Mouse (Mus musculus): ENCODE data around the gene Mgat4b. TPM values are rescaled to one million over a fixed set of nuclear protein-coding genes. Genes with fewer than 3 reads are reported as not detected.
A peak's percentile ranks its signal among the peaks of the same experiment; 100 is the strongest.

Mgat4b gene
- polyA plus RNA-seq, 1 experiment = 123 TPM

DNA sequence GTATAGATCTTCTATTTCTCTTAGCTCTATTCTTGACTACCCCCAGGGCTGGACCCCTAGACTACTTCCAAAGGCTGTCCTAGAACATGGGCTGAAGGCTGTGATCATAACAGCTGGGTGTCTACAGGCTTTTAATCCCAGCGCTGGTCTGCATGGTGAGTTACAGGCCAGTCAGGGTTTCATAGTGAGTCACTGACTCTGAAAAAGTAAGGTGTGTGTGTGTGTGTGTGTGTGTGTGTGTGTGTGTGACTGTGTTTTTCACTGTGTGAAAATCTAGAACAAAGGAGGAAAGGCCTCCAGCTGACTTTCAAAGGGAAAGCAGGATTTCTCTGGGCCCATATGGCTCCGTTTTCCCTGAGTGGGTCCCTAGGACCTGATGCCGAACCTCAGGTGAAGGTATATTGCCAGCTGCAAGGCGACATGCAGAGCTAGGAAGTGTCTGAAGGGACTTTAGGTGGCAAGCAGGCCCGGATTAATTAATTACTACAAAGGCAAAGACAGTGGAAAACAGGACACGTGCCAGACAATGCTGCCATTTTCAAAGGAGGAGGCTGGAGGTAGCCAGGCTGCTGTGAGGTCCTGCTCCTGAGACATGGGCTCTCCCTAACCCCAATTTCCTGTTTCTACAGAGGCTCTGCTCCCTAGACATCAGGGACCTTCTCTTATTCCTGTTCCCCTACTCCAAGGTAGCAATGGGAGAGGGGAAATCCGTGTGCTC lies 12.0 kb downstream of the Mgat4b start:
- no peak for DNase-seq (ENCODE audit: low read depth, low spot score)
- WGBS = 34% methylated on average over 7 of the region's 7 CpGs

DNA sequence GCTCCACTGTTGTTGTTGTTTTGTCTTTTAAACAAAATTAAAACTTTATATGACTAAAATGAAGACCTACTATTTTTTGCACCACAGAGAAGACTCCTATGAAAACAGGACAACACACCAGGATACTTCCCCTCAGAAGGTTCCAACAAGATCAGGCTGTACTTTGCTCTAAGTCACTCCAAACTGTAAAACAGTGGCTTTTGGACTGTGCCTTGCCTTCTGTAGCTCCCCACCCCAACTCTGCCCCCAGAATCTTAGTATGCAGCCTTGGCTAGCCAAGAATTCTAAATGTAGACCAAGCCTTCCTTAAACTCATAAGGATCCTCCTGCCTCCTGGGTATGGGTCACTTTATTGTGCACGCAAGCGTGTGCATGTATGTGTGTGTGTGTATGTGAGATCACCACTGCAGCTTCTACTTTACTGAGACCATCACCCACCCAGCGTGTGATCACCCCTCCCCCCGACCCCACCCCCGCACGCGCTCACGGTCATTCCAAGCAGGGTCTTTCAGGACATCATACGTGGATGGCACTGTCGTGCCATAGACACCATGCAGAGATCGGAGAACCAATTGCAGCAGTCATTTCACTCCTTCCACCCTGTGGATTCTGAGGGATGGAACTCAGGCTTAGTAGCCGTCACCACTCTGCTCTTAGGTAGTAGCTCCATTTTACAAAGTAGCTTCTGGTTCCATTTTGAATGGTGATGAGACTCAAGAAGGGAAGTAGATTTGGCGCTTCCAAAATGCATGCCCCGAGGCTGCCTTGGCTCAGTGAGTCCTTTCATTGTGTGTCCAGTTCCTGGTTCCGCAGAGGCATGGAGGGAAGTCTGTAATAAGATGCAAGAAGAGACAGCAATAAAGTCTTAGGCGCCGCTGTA lies 13.3 kb downstream of the Mgat4b start:
- 3% methylated on average over 17 of the region's 17 CpGs for WGBS
- no peak for DNase-seq (ENCODE audit: low read depth, low spot score)

GRCm38 (mm10) chr11:50224671-50225530 lies 14.2 kb downstream of the Mgat4b start:
- under 1% methylated on average over 64 of the region's 70 CpGs for WGBS
- DNase-seq (ENCODE audit: low read depth, low spot score) = no peak

GRCm38 (mm10) chr11:50225611-50226378 lies 15.1 kb downstream of the Mgat4b start:
- DNase-seq (ENCODE audit: low read depth, low spot score) = no peak
- WGBS = 1% methylated on average over 34 of the region's 34 CpGs

GRCm38 (mm10) chr11:50226406-50226805 lies 15.7 kb downstream of the Mgat4b start:
- DNase-seq (ENCODE audit: low read depth, low spot score) = no peak
- 20% methylated on average over 2 of the region's 2 CpGs for WGBS

DNA sequence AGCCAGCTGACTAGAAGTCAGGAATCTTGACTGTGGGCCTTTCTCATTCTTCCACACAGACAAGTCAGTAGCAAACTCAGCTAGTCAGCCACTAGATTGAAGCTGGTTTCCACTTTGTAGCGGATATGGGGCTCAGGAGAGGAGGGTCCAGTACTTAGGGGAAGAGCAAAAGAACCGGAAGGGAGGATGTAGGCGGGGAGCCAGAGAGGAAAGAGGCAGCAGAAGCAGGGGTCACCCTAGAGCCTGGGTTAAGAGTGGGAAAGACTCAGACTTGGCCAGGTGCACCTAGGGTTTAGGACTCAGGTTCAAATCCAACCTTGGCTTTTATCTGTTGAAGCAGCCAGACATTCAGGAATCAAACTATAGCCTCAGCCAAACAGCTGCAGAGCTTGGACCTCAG lies 16.5 kb downstream of the Mgat4b start:
- 30% methylated on average over 3 of the region's 3 CpGs for WGBS
- no peak for DNase-seq (ENCODE audit: low read depth, low spot score)

DNA sequence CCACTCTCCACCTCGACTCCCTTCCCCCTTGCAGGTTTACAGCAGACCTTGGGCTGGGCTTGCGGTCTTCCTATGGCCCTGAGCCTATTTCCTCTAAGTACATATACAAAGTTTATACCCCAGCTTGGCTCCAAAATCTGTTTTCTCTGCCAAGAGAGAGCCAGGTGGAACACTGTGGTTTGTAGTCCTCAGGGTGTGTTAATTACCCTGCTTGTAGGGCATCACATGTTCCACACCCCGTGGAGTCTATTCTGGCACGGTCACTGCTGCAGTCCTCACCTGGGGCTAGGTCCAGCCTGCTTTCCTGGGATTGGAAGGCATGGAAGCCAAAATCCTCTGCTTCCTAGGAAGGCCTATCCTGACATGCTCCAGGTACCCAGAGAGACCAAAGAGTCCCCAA lies 17.0 kb downstream of the Mgat4b start:
- WGBS = 37% methylated on average over 4 of the region's 4 CpGs
- peak; percentile 98 for DNase-seq (ENCODE audit: low read depth, low spot score)

- DNase-seq (ENCODE audit: low read depth, low spot score) = no peak
- WGBS = 29% methylated on average over 3 of the region's 3 CpGs
These were observed 18.1 kb downstream of the Mgat4b start for GRCm38 (mm10) chr11:50228772-50229171.

- no peak for DNase-seq (ENCODE audit: low read depth, low spot score)
- WGBS = 27% methylated on average over 7 of the region's 7 CpGs
These were observed 18.7 kb downstream of the Mgat4b start for GRCm38 (mm10) chr11:50229252-50229910.

- no peak for DNase-seq (ENCODE audit: low read depth, low spot score)
- WGBS = 27% methylated on average over 45 of the region's 45 CpGs
These were observed 20.0 kb downstream of the Mgat4b start for GRCm38 (mm10) chr11:50230481-50231304.

GRCm38 (mm10) chr11:50231411-50231810 lies 20.7 kb downstream of the Mgat4b start:
- DNase-seq (ENCODE audit: low read depth, low spot score) = no peak
- 22% methylated on average over 8 of the region's 8 CpGs for WGBS

- 94% methylated on average over 13 of the region's 13 CpGs for WGBS
- no peak for DNase-seq (ENCODE audit: low read depth, low spot score)
These were observed 22.3 kb downstream of the Mgat4b start for GRCm38 (mm10) chr11:50233022-50233421.

DNA sequence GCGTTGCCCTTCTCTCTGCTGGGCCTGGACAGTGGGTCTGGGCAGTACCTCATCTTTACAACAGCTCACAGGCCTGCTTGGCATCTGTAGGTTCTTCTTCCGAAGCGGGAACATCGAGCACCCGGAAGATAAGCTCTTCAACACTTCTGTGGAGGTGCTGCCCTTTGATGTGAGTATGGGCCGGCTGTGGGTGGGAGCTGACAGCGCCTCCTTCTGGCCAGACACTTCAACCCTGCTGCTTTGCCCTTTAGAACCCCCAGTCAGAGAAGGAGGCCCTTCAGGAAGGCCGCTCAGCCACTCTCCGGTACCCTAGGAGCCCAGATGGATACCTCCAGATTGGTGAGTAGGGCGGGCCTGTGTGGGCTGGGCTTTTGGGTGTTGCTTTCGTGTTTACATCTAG lies 23.3 kb downstream of the Mgat4b start:
- DNase-seq (ENCODE audit: low read depth, low spot score) = no peak
- 89% methylated on average over 11 of the region's 11 CpGs for WGBS

DNA sequence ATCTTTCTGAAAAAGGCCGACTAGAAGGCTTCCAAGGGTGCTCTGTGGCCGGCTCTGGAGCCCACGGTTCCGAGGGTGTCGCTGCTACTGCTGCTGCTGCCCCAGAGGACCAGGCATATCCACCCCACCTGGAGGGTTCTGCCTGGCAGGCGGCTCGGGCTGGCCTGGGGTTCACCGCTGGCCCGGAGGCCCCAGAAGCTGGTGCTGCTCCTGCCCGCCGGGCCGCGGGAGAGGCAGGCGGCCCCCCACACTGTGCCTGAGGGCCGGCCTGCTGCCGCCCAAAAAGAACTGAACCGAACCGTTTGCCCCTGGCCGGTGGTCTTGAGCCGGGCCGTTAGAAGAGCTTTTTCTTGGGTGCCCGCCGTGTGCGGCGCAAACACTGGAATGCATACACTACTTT lies 23.9 kb downstream of the Mgat4b start:
- DNase-seq (ENCODE audit: low read depth, low spot score) = no peak
- 97% methylated on average over 25 of the region's 25 CpGs for WGBS

DNA sequence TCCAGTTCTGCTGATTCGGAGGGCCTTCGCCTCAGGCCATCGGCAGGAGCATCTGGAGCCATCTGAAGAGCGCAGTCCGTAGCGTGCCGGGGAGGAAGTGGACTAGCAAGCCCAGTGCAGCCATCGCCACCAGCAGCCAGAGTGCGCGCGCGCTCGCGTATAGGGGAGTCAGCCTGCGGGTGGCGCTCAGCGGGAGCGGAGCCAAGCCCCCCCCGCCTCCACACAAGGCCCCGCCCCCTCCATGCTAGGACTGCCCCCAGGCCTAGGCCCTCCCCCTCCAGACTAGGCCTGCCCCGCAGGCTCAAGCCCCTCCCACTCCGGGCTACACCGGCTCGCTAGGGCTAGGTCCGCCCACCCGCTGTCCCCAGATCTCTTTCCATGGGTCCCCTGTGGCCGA lies 25.8 kb downstream of the Mgat4b start:
- under 1% methylated on average over 27 of the region's 27 CpGs for WGBS
- no peak for DNase-seq (ENCODE audit: low read depth, low spot score)

- WGBS = 3% methylated on average over 66 of the region's 66 CpGs
- DNase-seq (ENCODE audit: low read depth, low spot score) = no peak
These were observed 26.5 kb downstream of the Mgat4b start for GRCm38 (mm10) chr11:50236937-50237835.

GRCm38 (mm10) chr11:50238324-50238723 lies 27.6 kb downstream of the Mgat4b start, which contains the start of gene Ltc4s:
Gene Ltc4s (minus strand): TSS chr11:50238616.
- WGBS = 41% methylated on average over 10 of the region's 10 CpGs
- no peak for DNase-seq (ENCODE audit: low read depth, low spot score)
